Mouse (Mus musculus) ES-E14 (cell line): ENCODE measurements around the gene Cox10. TPM values are rescaled to one million over a fixed set of nuclear protein-coding genes. Genes with fewer than 3 reads are reported as not detected.

Experiments
- DNase-seq: peaks from one replicate; pipeline ENCODE4 v3.0.0-alpha.2; 2013; ENCODE audit warnings: low read depth, low spot score
- H3K27ac ChIP-seq: 2 replicates; pipeline ENCODE4 v1.5.1; 2012; ENCODE audit warnings: low read depth, mild to moderate bottlenecking, low read length, moderate library complexity, mixed read lengths; ENCODE audit not compliant: poor library complexity, insufficient read depth, severe bottlenecking
- H3K36me3 ChIP-seq: 2 replicates; pipeline ENCODE4 v1.6.1; 2012; ENCODE audit warnings: mild to moderate bottlenecking, low read length, moderate library complexity, mixed read lengths; ENCODE audit not compliant: control insufficient read depth, poor library complexity, insufficient read depth, severe bottlenecking
- H3K4me1 ChIP-seq, 2 experiments: fragments of 150-350 bp in 1 of 2; sonication (generic) in 1 of 2; 2 replicates each; pipeline ENCODE4 v1.6.1; 2012; ENCODE audit warnings: low read length in 2 of 2, mild to moderate bottlenecking in 1 of 2, mixed read lengths in 1 of 2; ENCODE audit not compliant: control insufficient read depth in 2 of 2, insufficient read depth in 2 of 2, poor library complexity in 1 of 2
- H3K4me3 ChIP-seq, 2 experiments: fragments of 150-350 bp in 1 of 2; sonication (generic) in 1 of 2; 2 replicates each; pipeline ENCODE4 v1.5.1; 2012; ENCODE audit warnings: low read length in 2 of 2, low read depth in 1 of 2, mild to moderate bottlenecking in 1 of 2, mixed read lengths in 1 of 2; ENCODE audit not compliant: insufficient read depth in 1 of 2, poor library complexity in 1 of 2, severe bottlenecking in 1 of 2
- H3K9ac ChIP-seq: 2 replicates; pipeline ENCODE4 v1.6.1; 2012; ENCODE audit warnings: low read depth, mild to moderate bottlenecking, low read length, mixed read lengths; ENCODE audit not compliant: poor library complexity, insufficient read depth, severe bottlenecking
- H3K9me3 ChIP-seq: fragments of 150-350 bp; sonication (generic); 2 replicates; pipeline ENCODE4 v1.6.1; 2012; ENCODE audit warnings: low read depth, mild to moderate bottlenecking, low read length; ENCODE audit not compliant: control insufficient read depth, insufficient read depth
- CHD2 ChIP-seq: IDR thresholded peaks from 2 replicates; pipeline ENCODE4 v1.6.1; 2014; ENCODE audit warnings: mild to moderate bottlenecking, low read depth, low read length, inconsistent platforms
- HCFC1 ChIP-seq: IDR thresholded peaks from 2 replicates; pipeline ENCODE4 v1.6.1; 2012; ENCODE audit warnings: low read length, inconsistent platforms, borderline replicate concordance; ENCODE audit not compliant: insufficient read depth
- MAFK ChIP-seq: IDR thresholded peaks from 2 replicates; pipeline ENCODE4 v1.6.1; 2014; ENCODE audit warnings: mild to moderate bottlenecking, low read depth, low read length, inconsistent platforms; ENCODE audit not compliant: insufficient read depth
- ZC3H11A ChIP-seq: IDR thresholded peaks from 2 replicates; pipeline ENCODE4 v1.6.1; 2012; ENCODE audit warnings: low read depth, mild to moderate bottlenecking, inconsistent platforms, low read length, borderline replicate concordance
- ZNF384 ChIP-seq: IDR thresholded peaks from 2 replicates; pipeline ENCODE4 v1.6.1; 2012; ENCODE audit warnings: low read depth, low read length, inconsistent platforms
- in situ Hi-C, 2 experiments: fragments of 600-800 bp; cut with MboI; formaldehyde crosslinking; loops; one replicate each; pipeline ENCODE4 v1.15.1; 2025; ENCODE audit warnings: low sequenced_read_pairs in 2 of 2, inconsistent platforms in 1 of 2; ENCODE audit not compliant: unreplicated experiment in 2 of 2
- total RNA-seq: library from RNA; depleted of rRNA; stranded (reverse); fragments of 300-350 nt; gene quantifications from 2 replicates; pipeline ENCODE4 v1.2.3, GENCODE M21; 2012

Gene Cox10
- total RNA-seq, 1 experiment = 24.8 TPM

- H3K4me1 ChIP-seq = no peaks in the 10 kb centered on the region; a peak in 1 of 4 replicates
- TF ChIP-seq ZC3H11A (no peak), MAFK (no peak), HCFC1 (no peak), CHD2 (no peak), ZNF384 (no peak)
- no peaks in the 10 kb centered on the region for H3K9me3 ChIP-seq
- H3K36me3 ChIP-seq = no peaks in the 10 kb centered on the region
- in situ Hi-C loops = no loop called here
- H3K27ac ChIP-seq = no peak overlapping the region
- no peak overlapping the region for H3K9ac ChIP-seq
- DNase-seq = no peak
- no peak overlapping the region for H3K4me3 ChIP-seq
These were observed 54.7 kb downstream of the Cox10 start for GRCm38 (mm10) chr11:64024575-64024974.

GRCm38 (mm10) chr11:64023380-64023981 is 55.8 kb downstream of the Cox10 start:
- Histone ChIP-seq H3K4me3 (no peak overlapping the region), H3K27ac (no peak overlapping the region), H3K36me3 (no peaks in the 10 kb centered on the region), H3K9ac (no peak overlapping the region), H3K4me1 (no peaks in the 10 kb centered on the region; a peak in 1 of 4 replicates), H3K9me3 (no peaks in the 10 kb centered on the region)
- in situ Hi-C loops = no loop called here
- TF ChIP-seq MAFK (no peak), ZC3H11A (no peak), ZNF384 (no peak), HCFC1 (no peak), CHD2 (no peak)
- no peak for DNase-seq

DNA sequence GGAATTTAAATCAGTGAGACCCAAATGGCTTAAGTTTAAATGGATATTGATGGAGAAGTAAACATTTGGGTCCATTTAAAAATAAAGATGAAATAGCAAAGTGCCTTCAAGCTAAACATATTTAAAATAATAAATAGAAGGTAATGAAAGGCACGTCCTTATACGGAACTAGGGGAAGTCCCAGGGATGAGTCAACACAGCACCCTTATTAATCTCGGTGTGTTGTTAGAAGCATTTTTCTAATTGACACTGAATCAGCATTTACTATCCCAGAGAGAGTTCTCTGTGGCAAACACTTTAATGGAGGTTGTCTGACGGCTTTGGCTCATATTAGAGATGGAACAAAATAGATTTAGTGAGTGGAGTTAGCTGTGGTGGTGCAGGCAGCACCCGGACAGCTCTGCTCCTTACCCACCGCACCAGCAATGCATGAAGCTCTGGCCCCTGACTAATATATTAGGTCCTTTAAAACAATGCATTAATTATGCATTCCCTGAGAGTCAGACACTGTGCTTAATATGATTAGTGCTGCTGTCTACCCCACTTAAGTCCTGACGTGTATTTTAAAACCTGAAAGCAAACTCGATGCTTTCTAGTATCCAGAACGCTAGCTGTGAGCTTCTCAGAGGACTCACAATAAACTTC is 56.7 kb downstream of the Cox10 start:
- no peak for TF ChIP-seq HCFC1
- TF ChIP-seq ZC3H11A = no peak
- no peak for TF ChIP-seq MAFK
- no peak for TF ChIP-seq ZNF384
- no peak for TF ChIP-seq CHD2
- in situ Hi-C loops = no loop called here
- Histone ChIP-seq H3K4me3 (no peak overlapping the region), H3K4me1 (no peaks in the 10 kb centered on the region; a peak in 1 of 4 replicates), H3K9me3 (no peaks in the 10 kb centered on the region), H3K27ac (no peak overlapping the region), H3K9ac (no peak overlapping the region), H3K36me3 (no peaks in the 10 kb centered on the region)
- no peak for DNase-seq

DNA sequence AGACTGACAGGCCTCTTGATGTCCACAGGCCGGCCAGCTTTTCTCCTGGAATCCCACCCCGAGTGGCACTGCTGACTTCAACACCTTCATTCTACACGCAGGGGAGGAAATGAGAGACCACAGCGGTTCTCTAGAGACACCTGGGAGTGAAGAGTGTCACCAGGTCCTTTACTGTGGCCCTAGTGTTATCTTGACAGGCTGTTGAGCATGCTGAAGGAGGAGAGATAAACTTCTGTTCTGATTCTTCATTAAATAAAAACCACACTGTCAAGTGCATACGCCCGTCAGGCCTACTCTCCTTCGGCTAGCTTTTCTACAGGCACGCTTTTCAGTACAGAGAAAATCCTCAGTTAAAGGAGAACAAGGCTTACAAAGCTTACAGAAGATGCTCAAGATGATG is 60.0 kb downstream of the Cox10 start:
- in situ Hi-C loops = no loop called here
- H3K9me3 ChIP-seq = no peaks in the 10 kb centered on the region
- no peak overlapping the region for H3K4me3 ChIP-seq
- no peaks in the 10 kb centered on the region for H3K4me1 ChIP-seq
- TF ChIP-seq HCFC1 = no peak
- TF ChIP-seq MAFK = no peak
- no peak for TF ChIP-seq ZNF384
- TF ChIP-seq CHD2 = no peak
- no peak for TF ChIP-seq ZC3H11A
- no peak overlapping the region for H3K9ac ChIP-seq
- no peak for DNase-seq
- H3K36me3 ChIP-seq = no peaks in the 10 kb centered on the region
- no peak overlapping the region for H3K27ac ChIP-seq

DNA sequence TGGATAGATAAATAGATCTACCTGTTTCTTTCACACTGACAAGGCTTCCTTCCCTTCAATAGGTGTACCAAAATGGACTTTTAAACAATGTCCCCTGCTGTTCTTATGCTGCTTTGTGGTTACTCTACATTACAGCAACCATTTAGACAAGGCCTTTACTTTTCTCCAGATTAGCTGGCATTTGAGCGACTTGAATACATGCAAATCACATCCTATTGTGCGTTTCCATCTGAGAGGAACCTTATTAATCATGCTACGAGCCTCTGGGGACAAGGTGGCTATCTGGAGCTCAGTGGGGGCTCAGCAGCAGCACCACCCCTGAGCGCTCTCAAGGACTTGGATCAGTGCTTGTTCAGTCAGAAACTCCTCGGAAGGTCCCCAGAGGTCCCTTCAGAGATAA is 61.1 kb downstream of the Cox10 start:
- no peak overlapping the region for H3K27ac ChIP-seq
- no peaks in the 10 kb centered on the region for H3K36me3 ChIP-seq
- in situ Hi-C loops = no loop called here
- DNase-seq = no peak
- H3K4me3 ChIP-seq = no peak overlapping the region
- no peak overlapping the region for H3K9ac ChIP-seq
- H3K9me3 ChIP-seq = no peaks in the 10 kb centered on the region
- no peaks in the 10 kb centered on the region for H3K4me1 ChIP-seq
- TF ChIP-seq MAFK (no peak), ZC3H11A (no peak), CHD2 (no peak), HCFC1 (no peak), ZNF384 (no peak)
